Mouse (Mus musculus): ENCODE measurements around the gene Tsr3. TPM values are rescaled to one million over a fixed set of nuclear protein-coding genes. Genes with fewer than 3 reads are reported as not detected.
A peak's percentile ranks its signal among the peaks of the same experiment; 100 is the strongest.
"Not testable (repeated sequence)": the region's sequence is repeated elsewhere in the genome, so short reads cannot be mapped to it uniquely, and the experiment has no call there.

Gene Tsr3
- total and polyA plus RNA-seq, 2 experiments: 16.7 to 19.3 TPM

DNA sequence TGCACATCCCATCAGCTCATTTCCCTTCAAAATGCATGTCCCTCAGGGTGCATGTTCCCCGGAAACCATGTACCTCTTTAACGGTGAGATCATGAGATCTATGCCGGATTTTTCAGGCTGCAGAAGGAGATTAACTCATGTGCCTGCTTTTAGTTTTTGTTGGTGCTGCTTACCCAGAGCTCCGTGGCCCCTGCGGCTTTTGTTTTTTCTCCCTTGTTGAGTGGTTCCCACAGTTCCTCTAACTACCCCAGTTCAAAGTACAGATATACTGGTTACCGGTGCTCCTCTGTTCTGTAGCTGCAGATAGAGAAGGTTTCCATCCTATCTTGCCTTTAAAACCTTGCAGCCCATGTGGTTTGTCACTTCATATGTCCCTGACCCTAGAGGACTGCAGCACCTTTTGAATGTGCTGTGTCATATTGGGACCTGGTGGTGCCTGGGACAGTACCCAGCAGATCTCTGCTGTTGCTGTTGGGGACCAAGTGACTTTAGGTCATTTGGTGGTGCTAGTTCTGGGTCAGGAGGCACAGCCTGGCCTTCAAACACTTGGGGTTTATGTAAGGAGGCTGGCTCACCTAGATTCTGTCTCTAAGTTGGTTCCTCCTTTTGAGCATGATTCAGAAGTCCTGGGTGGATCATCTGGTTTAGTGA lies 16.9 kb upstream of the Tsr3 start:
- DNase-seq (ENCODE audit: extremely low read depth, low read depth, low spot score): peak; percentile 72

GRCm38 (mm10) chr17:25224586-25225222 lies 15.3 kb upstream of the Tsr3 start:
- Histone ChIP-seq H3K36me3 (ENCODE audit: control insufficient read depth, insufficient read depth, low read length) (no peaks in the 10 kb centered on the region), H3K9ac (ENCODE audit: low read depth, low read length) (no peak overlapping the region), H3K27ac (replicated peaks; ENCODE audit: insufficient read depth, low read depth, low read length) (no peak overlapping the region), H3K4me1 (ENCODE audit: control insufficient read depth, insufficient read depth, low read length) (peaks cover 28% of the 10 kb centered on the region), H3K79me2 (ENCODE audit: control insufficient read depth, insufficient read depth, low read length) (peaks cover 25% of the 10 kb centered on the region), H3K27me3 (ENCODE audit: control insufficient read depth, insufficient read depth, low read length) (no peaks in the 10 kb centered on the region), H3K4me3 (ENCODE audit: insufficient read depth, low read depth, low read length) (no peak overlapping the region)
- 84% methylated on average over 7 of the region's 7 CpGs for WGBS
- peak; percentile 23 for DNase-seq (ENCODE audit: extremely low read depth, low read depth, low spot score)
- TF ChIP-seq POLR2A (IDR thresholded peaks at IDR 0.05; ENCODE audit: extremely low read depth, insufficient read depth, low read length): no peak
- no peak for TF ChIP-seq CTCF (IDR thresholded peaks at IDR 0.05; ENCODE audit: low read depth, low read length)

More for the DNA sequence above, 16.9 kb upstream of the Tsr3 start:
- WGBS: 21% methylated on average over 6 of the region's 6 CpGs
- peak overlapping the region; percentile 78 for H3K4me3 ChIP-seq (ENCODE audit: insufficient read depth, low read depth, low read length)
- peak overlapping the region; percentile 91 for H3K27ac ChIP-seq (replicated peaks; ENCODE audit: insufficient read depth, low read depth, low read length)
- H3K27me3 ChIP-seq (ENCODE audit: control insufficient read depth, insufficient read depth, low read length): no peaks in the 10 kb centered on the region
- peaks cover 25% of the 10 kb centered on the region for H3K79me2 ChIP-seq (ENCODE audit: control insufficient read depth, insufficient read depth, low read length)
- peak overlapping the region; percentile 79 for H3K9ac ChIP-seq (ENCODE audit: low read depth, low read length)
- peaks cover 21% of the 10 kb centered on the region for H3K4me1 ChIP-seq (ENCODE audit: control insufficient read depth, insufficient read depth, low read length)
- H3K36me3 ChIP-seq (ENCODE audit: control insufficient read depth, insufficient read depth, low read length): no peaks in the 10 kb centered on the region
- TF ChIP-seq POLR2A (IDR thresholded peaks at IDR 0.05; ENCODE audit: extremely low read depth, insufficient read depth, low read length): no peak
- TF ChIP-seq CTCF (IDR thresholded peaks at IDR 0.05; ENCODE audit: low read depth, low read length): no peak

DNA sequence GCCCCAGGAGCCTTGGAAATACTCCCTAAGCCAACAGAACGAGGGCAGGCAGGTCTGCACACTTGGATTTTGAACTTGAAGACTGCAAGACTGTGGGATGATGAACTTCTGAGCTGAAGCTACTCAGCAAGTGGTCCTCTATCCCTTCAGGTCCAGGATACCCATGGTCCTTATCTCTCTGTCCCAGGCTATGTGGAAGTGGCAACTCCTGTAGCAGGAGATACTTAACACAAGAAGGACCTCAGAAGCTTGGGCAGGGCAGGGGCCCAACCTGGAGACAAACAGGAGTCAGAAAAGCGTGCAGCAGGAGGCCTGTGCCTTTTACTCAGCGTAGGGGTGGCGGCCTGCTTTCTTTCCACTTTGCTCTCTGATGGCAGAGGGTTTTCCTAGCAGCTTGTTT lies 14.3 kb upstream of the Tsr3 start:
- Histone ChIP-seq H3K36me3 (ENCODE audit: control insufficient read depth, insufficient read depth, low read length) (no peaks in the 10 kb centered on the region), H3K4me1 (ENCODE audit: control insufficient read depth, insufficient read depth, low read length) (peaks cover 35% of the 10 kb centered on the region), H3K4me3 (ENCODE audit: insufficient read depth, low read depth, low read length) (no peak overlapping the region), H3K27ac (replicated peaks; ENCODE audit: insufficient read depth, low read depth, low read length) (no peak overlapping the region), H3K27me3 (ENCODE audit: control insufficient read depth, insufficient read depth, low read length) (no peaks in the 10 kb centered on the region), H3K9ac (ENCODE audit: low read depth, low read length) (no peak overlapping the region), H3K79me2 (ENCODE audit: control insufficient read depth, insufficient read depth, low read length) (peaks cover 25% of the 10 kb centered on the region)
- TF ChIP-seq CTCF (IDR thresholded peaks at IDR 0.05; ENCODE audit: low read depth, low read length) (no peak), POLR2A (IDR thresholded peaks at IDR 0.05; ENCODE audit: extremely low read depth, insufficient read depth, low read length) (no peak)
- no peak for DNase-seq (ENCODE audit: extremely low read depth, low read depth, low spot score)
- WGBS: 92% methylated on average over 4 of the region's 4 CpGs

DNA sequence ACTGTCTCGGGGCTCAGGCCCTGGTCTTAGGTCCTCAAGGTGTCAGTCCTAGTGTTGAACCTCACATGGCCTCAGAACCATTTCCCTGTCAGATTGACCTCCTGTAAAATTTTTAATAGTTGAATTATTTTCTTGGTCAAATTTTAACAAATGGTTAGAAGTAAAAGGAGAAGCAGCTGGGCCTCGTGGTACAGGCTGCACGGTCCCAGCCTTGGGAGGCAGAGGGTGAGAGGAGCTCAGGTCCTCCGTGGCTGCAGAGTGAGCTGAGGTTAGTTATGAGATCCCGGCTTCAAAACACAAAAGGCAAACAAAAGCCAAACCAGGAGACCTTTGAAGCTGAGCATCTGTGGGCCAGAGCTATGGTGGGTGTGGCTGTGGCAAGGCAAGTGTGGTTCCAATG lies 12.0 kb upstream of the Tsr3 start:
- DNase-seq (ENCODE audit: extremely low read depth, low read depth, low spot score): peak; percentile 23
- Histone ChIP-seq H3K9ac (ENCODE audit: low read depth, low read length) (no peak overlapping the region), H3K4me3 (ENCODE audit: insufficient read depth, low read depth, low read length) (no peak overlapping the region), H3K4me1 (ENCODE audit: control insufficient read depth, insufficient read depth, low read length) (peaks cover 27% of the 10 kb centered on the region), H3K27me3 (ENCODE audit: control insufficient read depth, insufficient read depth, low read length) (no peaks in the 10 kb centered on the region), H3K79me2 (ENCODE audit: control insufficient read depth, insufficient read depth, low read length) (peaks cover 23% of the 10 kb centered on the region), H3K27ac (replicated peaks; ENCODE audit: insufficient read depth, low read depth, low read length) (no peak overlapping the region), H3K36me3 (ENCODE audit: control insufficient read depth, insufficient read depth, low read length) (peaks cover 2% of the 10 kb centered on the region; the same call in 1 of the 2 replicates)
- WGBS: 60% methylated on average over 5 of the region's 5 CpGs
- TF ChIP-seq CTCF (IDR thresholded peaks at IDR 0.05; ENCODE audit: low read depth, low read length) (no peak), POLR2A (IDR thresholded peaks at IDR 0.05; ENCODE audit: extremely low read depth, insufficient read depth, low read length) (no peak)

DNA sequence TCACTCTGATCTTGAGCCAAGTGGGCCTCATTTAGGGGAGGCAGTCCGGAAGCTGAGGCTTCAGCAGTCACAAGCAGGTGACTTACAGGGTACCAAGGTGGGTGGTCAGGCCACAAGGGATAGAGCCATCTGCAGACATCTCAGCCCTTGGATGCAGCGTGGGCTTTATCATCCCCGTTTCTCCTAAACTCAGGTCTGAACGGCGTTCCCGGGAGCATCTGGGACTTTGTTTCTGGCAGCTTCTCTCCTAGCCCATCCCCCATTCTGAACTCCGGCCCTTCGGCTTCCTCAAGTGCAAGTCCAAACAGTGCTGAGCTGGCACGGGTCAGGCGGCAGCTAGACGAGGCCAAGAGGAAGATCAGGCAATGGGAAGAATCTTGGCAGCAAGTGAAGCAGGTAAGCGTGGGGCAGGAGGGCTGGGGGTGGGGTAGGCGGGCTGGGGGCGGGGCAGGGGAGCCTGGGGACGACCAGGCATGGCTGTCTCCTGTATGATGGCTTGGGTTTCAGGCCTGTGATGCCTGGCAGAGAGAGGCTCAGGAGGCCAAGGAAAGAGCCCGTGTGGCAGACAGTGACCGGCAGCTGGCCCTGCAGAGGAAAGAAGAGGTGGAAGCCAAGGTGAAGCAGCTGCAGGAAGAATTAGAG lies 9.8 kb upstream of the Tsr3 start:
- not testable (repeated sequence) for H3K79me2 ChIP-seq (ENCODE audit: control insufficient read depth, insufficient read depth, low read length); H3K27me3 ChIP-seq (ENCODE audit: control insufficient read depth, insufficient read depth, low read length); H3K9ac ChIP-seq (ENCODE audit: low read depth, low read length); H3K36me3 ChIP-seq (ENCODE audit: control insufficient read depth, insufficient read depth, low read length); H3K4me3 ChIP-seq (ENCODE audit: insufficient read depth, low read depth, low read length)
- peaks cover 17% of the 10 kb centered on the region for H3K4me1 ChIP-seq (ENCODE audit: control insufficient read depth, insufficient read depth, low read length)
- DNase-seq (ENCODE audit: extremely low read depth, low read depth, low spot score): peak; percentile 63
- peak overlapping the region; percentile 30 for H3K27ac ChIP-seq (replicated peaks; ENCODE audit: insufficient read depth, low read depth, low read length)
- WGBS: 19% methylated on average over 17 of the region's 17 CpGs

GRCm38 (mm10) chr17:25230700-25231099 lies 9.3 kb upstream of the Tsr3 start:
- WGBS: 41% methylated on average over 3 of the region's 3 CpGs
- Histone ChIP-seq H3K79me2 (ENCODE audit: control insufficient read depth, insufficient read depth, low read length) (peaks cover 2% of the 10 kb centered on the region; the same call in 1 of the 2 replicates), H3K4me1 (ENCODE audit: control insufficient read depth, insufficient read depth, low read length) (peaks cover 17% of the 10 kb centered on the region), H3K27ac (replicated peaks; ENCODE audit: insufficient read depth, low read depth, low read length) (peak overlapping the region; percentile 30), H3K27me3 (ENCODE audit: control insufficient read depth, insufficient read depth, low read length) (no peaks in the 10 kb centered on the region), H3K9ac (ENCODE audit: low read depth, low read length) (no peak overlapping the region), H3K36me3 (ENCODE audit: control insufficient read depth, insufficient read depth, low read length) (peaks cover 5% of the 10 kb centered on the region; the same call in 1 of the 2 replicates), H3K4me3 (ENCODE audit: insufficient read depth, low read depth, low read length) (no peak overlapping the region)
- no peak for TF ChIP-seq CTCF (IDR thresholded peaks at IDR 0.05; ENCODE audit: low read depth, low read length)
- TF ChIP-seq POLR2A (IDR thresholded peaks at IDR 0.05; ENCODE audit: extremely low read depth, insufficient read depth, low read length): no peak
- peak; percentile 32 for DNase-seq (ENCODE audit: extremely low read depth, low read depth, low spot score)

DNA sequence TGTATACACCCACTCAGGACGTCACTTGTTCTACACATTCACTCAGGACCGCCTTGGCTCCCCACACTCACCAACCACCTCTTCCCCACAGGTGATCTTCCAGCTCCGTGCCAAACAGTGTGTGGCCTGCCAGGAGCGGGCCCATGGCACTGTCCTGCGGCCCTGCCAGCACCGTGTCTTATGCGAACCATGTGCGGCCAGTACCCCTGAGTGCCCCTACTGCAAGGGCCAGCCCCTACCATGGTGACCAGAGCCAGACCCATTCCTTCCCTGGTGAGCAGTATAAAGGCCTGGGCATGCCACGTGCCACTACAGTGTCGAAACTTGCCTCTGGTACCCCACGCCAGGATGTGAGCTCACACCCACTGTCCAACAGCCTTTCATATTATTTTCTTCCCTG lies 8.3 kb upstream of the Tsr3 start:
- DNase-seq (ENCODE audit: extremely low read depth, low read depth, low spot score); H3K36me3 ChIP-seq (ENCODE audit: control insufficient read depth, insufficient read depth, low read length); H3K4me3 ChIP-seq (ENCODE audit: insufficient read depth, low read depth, low read length); H3K9ac ChIP-seq (ENCODE audit: low read depth, low read length); H3K79me2 ChIP-seq (ENCODE audit: control insufficient read depth, insufficient read depth, low read length); H3K27me3 ChIP-seq (ENCODE audit: control insufficient read depth, insufficient read depth, low read length); H3K27ac ChIP-seq (replicated peaks; ENCODE audit: insufficient read depth, low read depth, low read length): not testable (repeated sequence)
- WGBS: 96% methylated on average over 6 of the region's 11 CpGs
- H3K4me1 ChIP-seq (ENCODE audit: control insufficient read depth, insufficient read depth, low read length): peaks cover 17% of the 10 kb centered on the region

Data from liver, adult 2 months (tissue).